Comparison of ENCODE assay signal across 9 mouse cellular contexts in genomic region chr16:13753986-13754385, GRCm38 (mm10). TPM values are rescaled to one million over a fixed set of nuclear protein-coding genes. Genes with fewer than 3 reads are reported as not detected.
A peak's percentile ranks its signal among the peaks of the same experiment; 100 is the strongest.
DNase-seq lines count a peak whose midpoint lies in the region; ATAC-seq and TF ChIP-seq lines count a peak whose summit lies in the region.
"Had no signal": no experiment of that assay in that cellular context is flagged by ENCODE, and none has a peak within 500 bp of the region (broad histone marks: within the 10 kb centered on the region; RNA-seq: fewer than 3 reads in every experiment).

No protein-coding gene starts in this region.

- no peaks in the 10 kb centered on the region for H3K36me3 ChIP-seq in kidney, embryonic 14.5 days (ENCODE audit: control insufficient read depth, insufficient read depth, low read length)
- no peaks in the 10 kb centered on the region for H3K36me3 ChIP-seq in hindbrain, embryonic 15.5 days
- no peaks in the 10 kb centered on the region for H3K36me3 ChIP-seq in midbrain, embryonic 15.5 days (replicated peaks)

- H3K27me3 ChIP-seq in kidney, embryonic 14.5 days (ENCODE audit: control insufficient read depth, insufficient read depth, low read length) = no peaks in the 10 kb centered on the region
- no peaks in the 10 kb centered on the region for H3K27me3 ChIP-seq in hindbrain, embryonic 15.5 days
- H3K27me3 ChIP-seq in midbrain, embryonic 15.5 days (replicated peaks) = no peaks in the 10 kb centered on the region

- 81% methylated on average over 8 of the region's 8 CpGs for WGBS in kidney, embryonic 14.5 days
- 70% methylated on average over 8 of the region's 8 CpGs for WGBS in hindbrain, embryonic 15.5 days
- 75% methylated on average over 8 of the region's 8 CpGs for WGBS in midbrain, embryonic 15.5 days

- DNase-seq in kidney, adult 18-20 months = no peak
- DNase-seq in adrenal gland, adult 8-10 months = no peak
- no peak for DNase-seq in T-cell, adult 2 months (ENCODE audit: low spot score)
- DNase-seq in thymus, postnatal 10 days (ENCODE audit: low spot score in 2 of 2) = no peak

- H3K9me3 ChIP-seq in kidney, embryonic 14.5 days (ENCODE audit: control insufficient read depth, low read length) = no peaks in the 10 kb centered on the region
- no peaks in the 10 kb centered on the region for H3K9me3 ChIP-seq in hindbrain, embryonic 15.5 days
- no peaks in the 10 kb centered on the region for H3K9me3 ChIP-seq in midbrain, embryonic 15.5 days

- no peaks in the 10 kb centered on the region for H3K4me1 ChIP-seq in kidney, embryonic 14.5 days (ENCODE audit: control insufficient read depth, insufficient read depth, low read length)
- no peaks in the 10 kb centered on the region for H3K4me1 ChIP-seq in cortical plate, adult 2 months (ENCODE audit: control insufficient read depth, insufficient read depth, low read length)
- H3K4me1 ChIP-seq in hindbrain, embryonic 15.5 days (replicated peaks) = peaks cover 7% of the 10 kb centered on the region; the same call in 1 of the 2 replicates
- H3K4me1 ChIP-seq in midbrain, embryonic 15.5 days = peaks cover 9% of the 10 kb centered on the region

- H3K4me2 ChIP-seq in kidney, embryonic 14.5 days (replicated peaks; ENCODE audit: low read depth, low read length) = peak overlapping the region; percentile 96
- peak overlapping the region; percentile 69 for H3K4me2 ChIP-seq in hindbrain, embryonic 15.5 days
- peak overlapping the region; percentile 84 for H3K4me2 ChIP-seq in midbrain, embryonic 15.5 days

- H3K27ac ChIP-seq in kidney, embryonic 14.5 days (ENCODE audit: low read depth, low read length) = no peak overlapping the region
- no peak overlapping the region for H3K27ac ChIP-seq in cortical plate, adult 2 months (ENCODE audit: insufficient read depth, low read length)
- peak overlapping the region; percentile 73; the same call in 1 of the 2 replicates for H3K27ac ChIP-seq in hindbrain, embryonic 15.5 days (replicated peaks)
- no peak overlapping the region for H3K27ac ChIP-seq in midbrain, embryonic 15.5 days

- TF ChIP-seq POLR2A in cortical plate, adult 2 months (IDR thresholded peaks at IDR 0.05; ENCODE audit: extremely low read depth, insufficient read depth, low read length) = no peak

- no peak for ATAC-seq in kidney, embryonic 14.5 days (ENCODE audit: low FRiP score, low TSS enrichment)
- peak; percentile 46 for ATAC-seq in hindbrain, embryonic 15.5 days (ENCODE audit: low FRiP score, low read depth)
- peak; percentile 38; the same call in 1 of the 2 replicates for ATAC-seq in midbrain, embryonic 15.5 days (replicated peaks)

- H3K9ac ChIP-seq in kidney, embryonic 14.5 days (ENCODE audit: low read depth, low read length) = no peak overlapping the region; the same call in 1 of the 2 replicates
- no peak overlapping the region for H3K9ac ChIP-seq in hindbrain, embryonic 15.5 days
- H3K9ac ChIP-seq in midbrain, embryonic 15.5 days = peak overlapping the region; percentile 57; the same call in 1 of the 2 replicates

- no peak for TF ChIP-seq CTCF in cortical plate, adult 2 months (IDR thresholded peaks at IDR 0.05; ENCODE audit: extremely low read depth, insufficient read depth, low read length)

- peak overlapping the region; percentile 70 for H3K4me3 ChIP-seq in kidney, embryonic 14.5 days (ENCODE audit: low read length)
- peak overlapping the region; percentile 48; the same call in 1 of the 2 replicates for H3K4me3 ChIP-seq in cortical plate, adult 2 months (ENCODE audit: insufficient read depth, low read length)
- H3K4me3 ChIP-seq in hindbrain, embryonic 15.5 days = peak overlapping the region; percentile 51
- H3K4me3 ChIP-seq in midbrain, embryonic 15.5 days = peak overlapping the region; percentile 69

RNA-seq across cellular contexts. Expression of gene Pla2g10, which starts 23.2 kb away (rescaled TPM):
- 0.13 TPM in 1 of 2 replicates, not detected in the other for polyA plus RNA-seq in kidney, embryonic 14.5 days (2014; fragmentation: Nextera tagmentation; extraction: Ambion mirVana)
- polyA plus RNA-seq in cortical plate, adult 2 months (2012; rRNA removed) = not detected in 2 replicates
- polyA plus RNA-seq in hindbrain, embryonic 15.5 days (2015; fragmentation: Nextera tagmentation; extraction: Ambion mirVana) = 0.43 and 0.47 TPM in 2 replicates
- 0.39 and 0.42 TPM in 2 replicates for polyA plus RNA-seq in midbrain, embryonic 15.5 days (2015; fragmentation: Nextera tagmentation; extraction: Ambion mirVana)
- not detected for total RNA-seq in adrenal gland, adult 8-10 months (2022)
- polyA plus RNA-seq: lung, adult 2 months had no signal

RNA-seq across cellular contexts. Expression of gene Rrn3, which starts 26.5 kb away (rescaled TPM):
- polyA plus RNA-seq in kidney, embryonic 14.5 days (2014; fragmentation: Nextera tagmentation; extraction: Ambion mirVana) = 48.9 and 74.7 TPM in 2 replicates
- polyA plus RNA-seq in cortical plate, adult 2 months (2012; rRNA removed) = 30.0 and 30.3 TPM in 2 replicates
- polyA plus RNA-seq in hindbrain, embryonic 15.5 days (2015; fragmentation: Nextera tagmentation; extraction: Ambion mirVana) = 86.7 and 89.4 TPM in 2 replicates
- polyA plus RNA-seq in midbrain, embryonic 15.5 days (2015; fragmentation: Nextera tagmentation; extraction: Ambion mirVana) = 95.1 and 103 TPM in 2 replicates
- 10 to 100 TPM; 47.4 to 55.0 (median 50.1) TPM for total RNA-seq in adrenal gland, adult 8-10 months (2022)
